Comparison of ENCODE assay signal across 8 mouse cellular contexts in genomic region chr8:70869199-70869571, GRCm38 (mm10). TPM values are rescaled to one million over a fixed set of nuclear protein-coding genes. Genes with fewer than 3 reads are reported as not detected.
DNase-seq lines count a peak whose midpoint lies in the region; ATAC-seq and TF ChIP-seq lines count a peak whose summit lies in the region.

No protein-coding gene starts in this region.

- no peak for TF ChIP-seq POLR2A in thymus, adult 2 months (IDR thresholded peaks at IDR 0.05; ENCODE audit: control insufficient read depth, extremely low read depth, insufficient read depth, low read length, poor library complexity)
- no peak for TF ChIP-seq POLR2A in lung, adult 2 months (IDR thresholded peaks at IDR 0.05; ENCODE audit: borderline replicate concordance, extremely low read depth, low read depth, low read length)

- no peak for DNase-seq in thymus, adult 2 months
- DNase-seq in MN1 (ENCODE audit: low spot score), result no peak
- no peak for DNase-seq in lung, adult 2 months

- ATAC-seq in erythroblast, adult 5-6 weeks (replicated peaks; ENCODE audit: low FRiP score, poor library complexity, severe bottlenecking), result no peak
- ATAC-seq in hindbrain, embryonic 12.5 days (ENCODE audit: low FRiP score), result no peak
- no peak for ATAC-seq in liver, embryonic 15.5 days (ENCODE audit: insufficient read depth)

- peak overlapping the region; percentile 53 for H3K9ac ChIP-seq in hindbrain, embryonic 12.5 days
- peak overlapping the region; percentile 25; the same call in 1 of the 2 replicates for H3K9ac ChIP-seq in liver, embryonic 15.5 days

- H3K4me2 ChIP-seq in hindbrain, embryonic 12.5 days (replicated peaks), result peak overlapping the region; percentile 43; the same call in 1 of the 2 replicates
- H3K4me2 ChIP-seq in liver, embryonic 15.5 days, result peak overlapping the region; percentile 72

- H3K4me3 ChIP-seq in erythroblast, embryonic 14.5 days (replicated peaks), result peak overlapping the region; percentile 56
- peak overlapping the region; percentile 81 for H3K4me3 ChIP-seq in E14TG2a.4 (replicated peaks; ENCODE audit: low read length)
- 0 out of 2 replicates have a peak overlapping the region, but pooled peaks have one; percentile 10 for H3K4me3 ChIP-seq in hindbrain, embryonic 12.5 days
- peak overlapping the region; percentile 36 for H3K4me3 ChIP-seq in liver, embryonic 15.5 days (replicated peaks)
- no peak overlapping the region for H3K4me3 ChIP-seq in thymus, adult 2 months (ENCODE audit: control insufficient read depth, insufficient read depth, low read length)
- no peak overlapping the region for H3K4me3 ChIP-seq in lung, adult 2 months (replicated peaks; ENCODE audit: extremely low read depth, low read depth, low read length)

- H3K9me3 ChIP-seq in erythroblast, embryonic 14.5 days (ENCODE audit: control insufficient read depth, low read length), result peaks cover 5% of the 10 kb centered on the region; the same call in 1 of the 2 replicates
- H3K9me3 ChIP-seq in E14TG2a.4 (ENCODE audit: low read length), result no peaks in the 10 kb centered on the region
- no peaks in the 10 kb centered on the region for H3K9me3 ChIP-seq in hindbrain, embryonic 12.5 days (replicated peaks)
- H3K9me3 ChIP-seq in liver, embryonic 15.5 days (replicated peaks), result no peaks in the 10 kb centered on the region

- TF ChIP-seq CTCF in E14TG2a.4 (conservative IDR thresholded peaks at IDR 0.05; ENCODE audit: low read length), result no peak
- no peak for TF ChIP-seq CTCF in thymus, adult 2 months (IDR thresholded peaks at IDR 0.05; ENCODE audit: borderline replicate concordance, control insufficient read depth, extremely low read depth, insufficient read depth, low read length, poor library complexity)
- no peak for TF ChIP-seq CTCF in lung, adult 2 months (IDR thresholded peaks at IDR 0.05; ENCODE audit: insufficient read depth, low read length)

- H3K27me3 ChIP-seq in erythroblast, embryonic 14.5 days (ENCODE audit: control insufficient read depth), result peaks cover 16% of the 10 kb centered on the region
- peaks cover 9% of the 10 kb centered on the region for H3K27me3 ChIP-seq in E14TG2a.4 (ENCODE audit: insufficient read depth, low read length)
- H3K27me3 ChIP-seq in hindbrain, embryonic 12.5 days, result no peaks in the 10 kb centered on the region
- peaks cover 13% of the 10 kb centered on the region for H3K27me3 ChIP-seq in liver, embryonic 15.5 days
- peaks cover 8% of the 10 kb centered on the region for H3K27me3 ChIP-seq in thymus, adult 2 months (ENCODE audit: control insufficient read depth, insufficient read depth, low read length)

- WGBS in hindbrain, embryonic 12.5 days, result 41% methylated on average over 5 of the region's 5 CpGs
- 49% methylated on average over 5 of the region's 5 CpGs for WGBS in liver, embryonic 15.5 days (ENCODE audit: insufficient replicate concordance)
- 46% methylated on average over 5 of the region's 5 CpGs for WGBS in thymus, adult 2 months
- 46% methylated on average over 5 of the region's 5 CpGs for WGBS in lung, adult 2 months

- H3K4me1 ChIP-seq in erythroblast, embryonic 14.5 days (ENCODE audit: control insufficient read depth), result peaks cover 83% of the 10 kb centered on the region
- H3K4me1 ChIP-seq in E14TG2a.4 (replicated peaks; ENCODE audit: low read depth, low read length), result peaks cover 80% of the 10 kb centered on the region
- H3K4me1 ChIP-seq in hindbrain, embryonic 12.5 days, result peaks cover 53% of the 10 kb centered on the region
- peaks cover 82% of the 10 kb centered on the region for H3K4me1 ChIP-seq in liver, embryonic 15.5 days (replicated peaks)
- peaks cover 36% of the 10 kb centered on the region for H3K4me1 ChIP-seq in thymus, adult 2 months (replicated peaks; ENCODE audit: control insufficient read depth, insufficient read depth, low read length)
- H3K4me1 ChIP-seq in lung, adult 2 months (ENCODE audit: control insufficient read depth, insufficient read depth, low read length), result peaks cover 14% of the 10 kb centered on the region

- H3K27ac ChIP-seq in hindbrain, embryonic 12.5 days, result peak overlapping the region; percentile 81
- H3K27ac ChIP-seq in liver, embryonic 15.5 days (replicated peaks), result peak overlapping the region; percentile 48
- no peak overlapping the region for H3K27ac ChIP-seq in thymus, adult 2 months (ENCODE audit: control insufficient read depth, insufficient read depth, low read length)

- peaks cover 31% of the 10 kb centered on the region for H3K36me3 ChIP-seq in erythroblast, embryonic 14.5 days (ENCODE audit: control insufficient read depth)
- peaks cover 28% of the 10 kb centered on the region for H3K36me3 ChIP-seq in E14TG2a.4 (ENCODE audit: insufficient read depth, low read length)
- H3K36me3 ChIP-seq in hindbrain, embryonic 12.5 days, result peaks cover 11% of the 10 kb centered on the region
- peaks cover 5% of the 10 kb centered on the region for H3K36me3 ChIP-seq in liver, embryonic 15.5 days (replicated peaks)
- no peaks in the 10 kb centered on the region for H3K36me3 ChIP-seq in thymus, adult 2 months (ENCODE audit: control insufficient read depth, insufficient read depth, low read length)

RNA-seq across cellular contexts. Expression of gene Ccdc124, which starts 4.5 kb away (rescaled TPM):
- 37.3 and 38.8 TPM in 2 replicates for polyA plus RNA-seq in erythroblast, embryonic 14.5 days (2012)
- total RNA-seq in erythroblast, adult 5-6 weeks (2015; ENCODE audit: low replicate concordance), result 12.3 and 14.2 TPM in 2 replicates
- 11.7 and 13.4 TPM in 2 replicates for total RNA-seq in erythroblast, adult 5-6 weeks (2017; ENCODE audit: low replicate concordance)
- polyA plus RNA-seq in hindbrain, embryonic 12.5 days (2016; fragmentation: Nextera tagmentation; extraction: Ambion mirVana), result 131 and 139 TPM in 2 replicates
- polyA plus RNA-seq in liver, embryonic 15.5 days (2015; fragmentation: Nextera tagmentation; extraction: Ambion mirVana), result 48.1 and 51.2 TPM in 2 replicates
- 51.8 and 53.4 TPM in 2 replicates for polyA plus RNA-seq in thymus, adult 2 months (2012; rRNA removed)
- polyA plus RNA-seq in lung, adult 2 months (2012; rRNA removed), result 43.8 and 48.0 TPM in 2 replicates

RNA-seq across cellular contexts. Expression of gene Kcnn1, which starts 6.1 kb away (rescaled TPM):
- polyA plus RNA-seq in erythroblast, embryonic 14.5 days (2012), result 0.16 and 0.21 TPM in 2 replicates
- not detected in 2 replicates for total RNA-seq in erythroblast, adult 5-6 weeks (2015; ENCODE audit: low replicate concordance)
- total RNA-seq in erythroblast, adult 5-6 weeks (2017; ENCODE audit: low replicate concordance), result not detected in 2 replicates
- 22.1 and 23.8 TPM in 2 replicates for polyA plus RNA-seq in hindbrain, embryonic 12.5 days (2016; fragmentation: Nextera tagmentation; extraction: Ambion mirVana)
- 0.25 and 0.38 TPM in 2 replicates for polyA plus RNA-seq in liver, embryonic 15.5 days (2015; fragmentation: Nextera tagmentation; extraction: Ambion mirVana)
- polyA plus RNA-seq in thymus, adult 2 months (2012; rRNA removed), result 4.2 and 6.4 TPM in 2 replicates
- 3.4 and 5.0 TPM in 2 replicates for polyA plus RNA-seq in lung, adult 2 months (2012; rRNA removed)

RNA-seq across cellular contexts. Expression of gene Slc5a5, which starts 23.4 kb away (rescaled TPM):
- 0.03 and 0.06 TPM in 2 replicates for polyA plus RNA-seq in erythroblast, embryonic 14.5 days (2012)
- not detected in 2 replicates for total RNA-seq in erythroblast, adult 5-6 weeks (2015; ENCODE audit: low replicate concordance)
- total RNA-seq in erythroblast, adult 5-6 weeks (2017; ENCODE audit: low replicate concordance), result 0.17 TPM in 1 of 2 replicates, not detected in the other
- 0.25 and 0.68 TPM in 2 replicates for polyA plus RNA-seq in hindbrain, embryonic 12.5 days (2016; fragmentation: Nextera tagmentation; extraction: Ambion mirVana)
- 0.05 TPM in 1 of 2 replicates, not detected in the other for polyA plus RNA-seq in liver, embryonic 15.5 days (2015; fragmentation: Nextera tagmentation; extraction: Ambion mirVana)
- 0.80 and 1.4 TPM in 2 replicates for polyA plus RNA-seq in thymus, adult 2 months (2012; rRNA removed)
- polyA plus RNA-seq in lung, adult 2 months (2012; rRNA removed), result 0.71 and 1.3 TPM in 2 replicates

RNA-seq across cellular contexts. Expression of gene Rpl18a, which starts 28.0 kb away (rescaled TPM):
- polyA plus RNA-seq in erythroblast, embryonic 14.5 days (2012), result 441 and 685 TPM in 2 replicates
- total RNA-seq in erythroblast, adult 5-6 weeks (2015; ENCODE audit: low replicate concordance), result 1,597 and 1,896 TPM in 2 replicates
- 369 and 492 TPM in 2 replicates for total RNA-seq in erythroblast, adult 5-6 weeks (2017; ENCODE audit: low replicate concordance)
- 2,266 and 2,767 TPM in 2 replicates for polyA plus RNA-seq in hindbrain, embryonic 12.5 days (2016; fragmentation: Nextera tagmentation; extraction: Ambion mirVana)
- polyA plus RNA-seq in liver, embryonic 15.5 days (2015; fragmentation: Nextera tagmentation; extraction: Ambion mirVana), result 2,061 and 2,126 TPM in 2 replicates
- polyA plus RNA-seq in thymus, adult 2 months (2012; rRNA removed), result 7,420 and 8,337 TPM in 2 replicates
- 3,384 and 4,193 TPM in 2 replicates for polyA plus RNA-seq in lung, adult 2 months (2012; rRNA removed)

RNA-seq across cellular contexts. Expression of gene Arrdc2, which starts 29.7 kb away (rescaled TPM):
- 28.7 and 50.4 TPM in 2 replicates for polyA plus RNA-seq in erythroblast, embryonic 14.5 days (2012)
- total RNA-seq in erythroblast, adult 5-6 weeks (2015; ENCODE audit: low replicate concordance), result 15.0 and 25.7 TPM in 2 replicates
- 18.1 and 30.8 TPM in 2 replicates for total RNA-seq in erythroblast, adult 5-6 weeks (2017; ENCODE audit: low replicate concordance)
- polyA plus RNA-seq in hindbrain, embryonic 12.5 days (2016; fragmentation: Nextera tagmentation; extraction: Ambion mirVana), result 9.8 and 11.1 TPM in 2 replicates
- polyA plus RNA-seq in liver, embryonic 15.5 days (2015; fragmentation: Nextera tagmentation; extraction: Ambion mirVana), result 12.6 and 15.2 TPM in 2 replicates
- polyA plus RNA-seq in thymus, adult 2 months (2012; rRNA removed), result 75.4 and 77.4 TPM in 2 replicates
- polyA plus RNA-seq in lung, adult 2 months (2012; rRNA removed), result 50.3 and 78.3 TPM in 2 replicates

Comparison
In these comparisons a context has a peak if more than half of its experiments do, and no peak if none do; other contexts are left out.
1. H3K4me3 ChIP-seq: peak in erythroblast, embryonic 14.5 days (single experiment), E14TG2a.4 (single experiment), hindbrain, embryonic 12.5 days (single experiment) and liver, embryonic 15.5 days (single experiment); none in thymus, adult 2 months (single experiment) and lung, adult 2 months (single experiment).